Mouse (Mus musculus) layer of hippocampus, postnatal 14 days (tissue): ENCODE measurements around the gene Ccdc169. TPM values are rescaled to one million over a fixed set of nuclear protein-coding genes. Genes with fewer than 3 reads are reported as not detected.

Experiments used
- DNase-seq, 2 experiments: peaks; one replicate each; pipeline ENCODE4 v3.0.0; 2021 to 2022; ENCODE audit warnings: low spot score in 2 of 2, mixed read lengths in 1 of 2
- long read RNA-seq, 2 experiments: library from polyadenylated mRNA; stranded (forward); transcript quantifications; one replicate each; pipeline ENCODE4 v2.0.0; 2021
- total RNA-seq, 2 experiments: library from RNA; stranded (reverse); gene quantifications; 2 replicates each; pipeline ENCODE4 v1.2.3; 2021

Gene Ccdc169
- total RNA-seq = not detected
- long read RNA-seq, experiment 1 = 0 reads
- long read RNA-seq, experiment 2 = 0 reads

GRCm38 (mm10) chr3:55137039-55137438, at the start of gene Ccdc169:
TSS of gene Ccdc169 (plus strand) at chr3:55137339.
- no peak for DNase-seq

GRCm38 (mm10) chr3:55087360-55087759, 49.8 kb upstream of the Ccdc169 start:
- DNase-seq = no peak

GRCm38 (mm10) chr3:55088359-55088758, 48.8 kb upstream of the Ccdc169 start:
- no peak for DNase-seq

GRCm38 (mm10) chr3:55088843-55089242, 48.3 kb upstream of the Ccdc169 start:
- DNase-seq = no peak

- no peak for DNase-seq
Observed at GRCm38 (mm10) chr3:55089291-55089690, 47.8 kb upstream of the Ccdc169 start.

GRCm38 (mm10) chr3:55093161-55093560, 44.0 kb upstream of the Ccdc169 start:
- no peak for DNase-seq

GRCm38 (mm10) chr3:55095968-55096654, 41.0 kb upstream of the Ccdc169 start:
- peak in 1 of 2 experiments; percentile 69 for DNase-seq

GRCm38 (mm10) chr3:55096655-55097005, 40.5 kb upstream of the Ccdc169 start:
- no peak for DNase-seq

- no peak for DNase-seq
Observed at GRCm38 (mm10) chr3:55097186-55097585, 40.0 kb upstream of the Ccdc169 start.

GRCm38 (mm10) chr3:55098014-55098413, 39.1 kb upstream of the Ccdc169 start:
- DNase-seq = no peak

- DNase-seq = no peak
Observed at GRCm38 (mm10) chr3:55098990-55099389, 38.1 kb upstream of the Ccdc169 start.

GRCm38 (mm10) chr3:55101092-55101491, 36.0 kb upstream of the Ccdc169 start:
- DNase-seq = no peak

- no peak for DNase-seq
Observed at GRCm38 (mm10) chr3:55105372-55106023, 31.6 kb upstream of the Ccdc169 start.

- DNase-seq = no peak
Observed at GRCm38 (mm10) chr3:55106051-55106450, 31.1 kb upstream of the Ccdc169 start.

- no peak for DNase-seq
Observed at GRCm38 (mm10) chr3:55109097-55109496, 28.0 kb upstream of the Ccdc169 start.

- peak; percentile 94 to 95 for DNase-seq
Observed at GRCm38 (mm10) chr3:55111935-55112709, 25.0 kb upstream of the Ccdc169 start, which contains the start of gene Spg20. TSS of gene Spg20 (plus strand) at chr3:55112108.

- DNase-seq = no peak
Observed at GRCm38 (mm10) chr3:55112710-55113415, 24.3 kb upstream of the Ccdc169 start.

- no peak for DNase-seq
Observed at GRCm38 (mm10) chr3:55114313-55115065, 22.6 kb upstream of the Ccdc169 start.

- no peak for DNase-seq
Observed at GRCm38 (mm10) chr3:55115071-55115470, 22.1 kb upstream of the Ccdc169 start.

GRCm38 (mm10) chr3:55115989-55116388, 21.1 kb upstream of the Ccdc169 start:
- DNase-seq = no peak
